Mouse (Mus musculus): Measurements from ENCODE around the gene Bdh1. TPM values are rescaled to one million over a fixed set of nuclear protein-coding genes. Genes with fewer than 3 reads are reported as not detected.
"Not testable (repeated sequence)": the region's sequence is repeated elsewhere in the genome, so short reads cannot be mapped to it uniquely, and the experiment has no call there.

The Bdh1 gene
- 10 to 100 TPM in 1 of 2 experiments, 1 to 10 TPM in 1; 4.8 to 15.3 TPM for total RNA-seq (2021)
- long read RNA-seq, experiment 1, transcript Bdh1-203 (7 exons, 3,122 nt), result major isoform, 11 of 16 reads
- long read RNA-seq, experiment 1, partial matches to known transcripts, result 0 of 16 reads
- long read RNA-seq, experiment 1, other reads (novel, unspliced or antisense), result 5 of 16 reads
- long read RNA-seq, experiment 2, partial matches to known transcripts, result 0 of 2 reads
- long read RNA-seq, experiment 2, other reads (novel, unspliced or antisense), result 0 of 2 reads

GRCm38 (mm10) chr16:31422000-31422399 is at the start of gene Bdh1:
Bdh1 (plus strand) TSS chr16:31422280.
- no peak for DNase-seq

- not testable (repeated sequence) for DNase-seq
These were observed 49.8 kb upstream of the Bdh1 start for GRCm38 (mm10) chr16:31372316-31372715.

GRCm38 (mm10) chr16:31375877-31376582 is 46.0 kb upstream of the Bdh1 start:
- DNase-seq, result not testable (repeated sequence)

- DNase-seq, result not testable (repeated sequence)
These were observed 33.8 kb upstream of the Bdh1 start for GRCm38 (mm10) chr16:31388269-31388668.

- no peak for DNase-seq
These were observed 22.8 kb upstream of the Bdh1 start for GRCm38 (mm10) chr16:31399231-31399630.

- DNase-seq, result no peak
These were observed 21.0 kb upstream of the Bdh1 start for GRCm38 (mm10) chr16:31400908-31401692.

- DNase-seq, result no peak
These were observed 20.0 kb upstream of the Bdh1 start for GRCm38 (mm10) chr16:31402096-31402495.

- no peak for DNase-seq
These were observed 18.1 kb upstream of the Bdh1 start for GRCm38 (mm10) chr16:31403971-31404370.

- DNase-seq, result no peak
These were observed 17.0 kb upstream of the Bdh1 start for GRCm38 (mm10) chr16:31405040-31405439.

- DNase-seq, result no peak
These were observed 14.2 kb upstream of the Bdh1 start for GRCm38 (mm10) chr16:31407872-31408271.

GRCm38 (mm10) chr16:31410969-31411368 is 11.1 kb upstream of the Bdh1 start:
- DNase-seq, result no peak

- DNase-seq, result peak; percentile 68 to 69
These were observed 9.8 kb upstream of the Bdh1 start for GRCm38 (mm10) chr16:31412321-31412720.

GRCm38 (mm10) chr16:31413777-31414176 is 8.3 kb upstream of the Bdh1 start:
- DNase-seq, result no peak

- DNase-seq, result no peak
These were observed 6.1 kb upstream of the Bdh1 start for GRCm38 (mm10) chr16:31415885-31416450.

- DNase-seq, result no peak
These were observed 3.4 kb upstream of the Bdh1 start for GRCm38 (mm10) chr16:31418704-31419103.

- no peak for DNase-seq
These were observed 2.6 kb upstream of the Bdh1 start for GRCm38 (mm10) chr16:31419457-31419856.

GRCm38 (mm10) chr16:31422722-31423121 is 642 bp downstream of the Bdh1 start:
- no peak for DNase-seq

GRCm38 (mm10) chr16:31423368-31423767 is 1.3 kb downstream of the Bdh1 start:
- DNase-seq, result no peak

- no peak for DNase-seq
These were observed 2.5 kb downstream of the Bdh1 start for GRCm38 (mm10) chr16:31424416-31425187.

- DNase-seq, result peak; percentile 78 to 80
These were observed 3.4 kb downstream of the Bdh1 start for GRCm38 (mm10) chr16:31425508-31425907.

- DNase-seq, result no peak
These were observed 4.5 kb downstream of the Bdh1 start for GRCm38 (mm10) chr16:31426496-31427126.

Data from adrenal gland, postnatal 36 days (tissue).